Mouse (Mus musculus) kidney, adult 2 months (tissue): ENCODE results near the gene Tmem185b.

Experiments used
- CTCF ChIP-seq: fragments of 200-500 bp; conservative IDR thresholded peaks from 2 replicates; pipeline ENCODE4 v1.5.1; 2011; ENCODE audit warnings: low read depth, mild to moderate bottlenecking, control low read depth, low read length, moderate library complexity, mixed read lengths; ENCODE audit not compliant: insufficient read depth, insufficient read length
- POLR2A ChIP-seq: fragments of 200-500 bp; IDR thresholded peaks from one replicate; pipeline ENCODE4 v1.6.1; 2011; ENCODE audit warnings: low read depth, low read length, control low read depth

- TF ChIP-seq POLR2A: no peak
- TF ChIP-seq CTCF: no peak
Observed at GRCm38 (mm10) chr1:119503181-119503580, 22.8 kb upstream of the Tmem185b start.
